Mouse (Mus musculus) CH12.LX (cell line): Measurements from ENCODE around the gene Gm21973. TPM values are rescaled to one million over a fixed set of nuclear protein-coding genes. Genes with fewer than 3 reads are reported as not detected.

ENCODE experiments used
- DNase-seq: peaks from one replicate; pipeline ENCODE4 v3.0.0-alpha.2; 2013; ENCODE audit errors: extremely low read depth
- H3K27ac ChIP-seq: 2 replicates; pipeline ENCODE4 v1.5.1; 2012; ENCODE audit warnings: low read depth, mild to moderate bottlenecking, control low read depth, moderate library complexity; ENCODE audit not compliant: insufficient read depth
- H3K27me3 ChIP-seq: replicated peaks from 2 replicates; pipeline ENCODE3; 2012; ENCODE audit warnings: inconsistent platforms
- H3K36me3 ChIP-seq, 2 experiments: replicated peaks in 1 of 2; 2 replicates each; pipeline versions ENCODE3 to v1.6.1; 2012; ENCODE audit warnings: inconsistent platforms in 1 of 2, low read length in 1 of 2, mild to moderate bottlenecking in 1 of 2, mixed read lengths in 1 of 2, moderate library complexity in 1 of 2; ENCODE audit not compliant: control insufficient read depth in 1 of 2, insufficient read depth in 1 of 2
- H3K4me1 ChIP-seq, 2 experiments: 2 replicates each; pipeline ENCODE4 v1.6.1; 2012; ENCODE audit warnings: inconsistent platforms in 1 of 2, moderate library complexity in 1 of 2; ENCODE audit not compliant: insufficient read depth in 2 of 2, control insufficient read depth in 1 of 2
- H3K4me2 ChIP-seq: 2 replicates; pipeline ENCODE4 v1.6.1; 2012; ENCODE audit warnings: low read depth, mild to moderate bottlenecking, control low read depth; ENCODE audit not compliant: poor library complexity, insufficient read depth, severe bottlenecking
- H3K4me3 ChIP-seq, 3 experiments: fragments of 150-350 bp in 1 of 3; sonication (generic) in 1 of 3; replicated peaks in 1 of 3; 2 replicates each; pipeline versions ENCODE3 to v1.5.1; 2011 to 2012; ENCODE audit warnings: low read depth in 2 of 3, low read length in 2 of 3, mild to moderate bottlenecking in 2 of 3, moderate library complexity in 2 of 3, control low read depth in 1 of 3, improper control_type of control experiment in 1 of 3, inconsistent platforms in 1 of 3, mixed read lengths in 1 of 3; ENCODE audit not compliant: poor library complexity in 1 of 3
- H3K79me2 ChIP-seq: replicated peaks from 2 replicates; pipeline ENCODE4 v1.6.1; 2012; ENCODE audit warnings: mild to moderate bottlenecking, moderate library complexity; ENCODE audit not compliant: control insufficient read depth, poor library complexity, insufficient read depth, severe bottlenecking; ENCODE audit errors: extremely low read depth
- H3K9ac ChIP-seq: 2 replicates; pipeline ENCODE4 v1.6.1; 2012; ENCODE audit warnings: low read depth, mild to moderate bottlenecking, control low read depth, moderate library complexity; ENCODE audit not compliant: insufficient read depth
- H3K9me3 ChIP-seq: replicated peaks from 2 replicates; pipeline ENCODE3; 2012; ENCODE audit warnings: low read length, inconsistent platforms, mixed read lengths
- BHLHE40 ChIP-seq: IDR thresholded peaks from 2 replicates; pipeline ENCODE4 v1.6.1; 2011; ENCODE audit warnings: mild to moderate bottlenecking, low read depth, low read length, improper control_type of control experiment
- CTCF ChIP-seq, 2 experiments: IDR thresholded peaks in 1 of 2; conservative IDR thresholded peaks in 1 of 2; 2 replicates each; pipeline ENCODE4 v1.5.1; 2011 to 2012; ENCODE audit warnings: low read depth in 2 of 2, low read length in 2 of 2, improper control_type of control experiment in 1 of 2, inconsistent platforms in 1 of 2, mild to moderate bottlenecking in 1 of 2, moderate library complexity in 1 of 2
- E2F4 ChIP-seq: IDR thresholded peaks from 2 replicates; pipeline ENCODE4 v1.6.1; 2011; ENCODE audit warnings: low read depth, low read length, improper control_type of control experiment; ENCODE audit not compliant: insufficient replicate concordance
- EP300 ChIP-seq: IDR thresholded peaks from 2 replicates; pipeline ENCODE4 v1.6.1; 2011; ENCODE audit warnings: low read length, improper control_type of control experiment
- ETS1 ChIP-seq: conservative IDR thresholded peaks from 2 replicates; pipeline ENCODE4 v1.6.1; 2012; ENCODE audit warnings: low read depth, mild to moderate bottlenecking, inconsistent platforms, low read length, improper control_type of control experiment, moderate library complexity
- JUN ChIP-seq: IDR thresholded peaks from 2 replicates; pipeline ENCODE4 v1.6.1; 2011; ENCODE audit warnings: low read depth, mild to moderate bottlenecking, low read length, improper control_type of control experiment, moderate library complexity; ENCODE audit not compliant: insufficient read depth
- JUND ChIP-seq: conservative IDR thresholded peaks from 2 replicates; pipeline ENCODE4 v1.6.1; 2011; ENCODE audit warnings: low read depth, low read length, improper control_type of control experiment
- MAX ChIP-seq: IDR thresholded peaks from 2 replicates; pipeline ENCODE4 v1.6.1; 2011; ENCODE audit warnings: low read length, improper control_type of control experiment
- MAZ ChIP-seq: IDR thresholded peaks from 2 replicates; pipeline ENCODE4 v1.6.1; 2012; ENCODE audit warnings: low read depth, mild to moderate bottlenecking, inconsistent platforms, low read length, improper control_type of control experiment, moderate library complexity
- MXI1 ChIP-seq: IDR thresholded peaks from 2 replicates; pipeline ENCODE4 v1.6.1; 2011; ENCODE audit warnings: mild to moderate bottlenecking, low read depth, low read length, improper control_type of control experiment
- MYC ChIP-seq: IDR thresholded peaks from 2 replicates; pipeline ENCODE4 v1.6.1; 2011; ENCODE audit warnings: low read depth, mild to moderate bottlenecking, improper control_type of control experiment, low read length
- NELFE ChIP-seq: IDR thresholded peaks from 2 replicates; pipeline ENCODE4 v1.6.1; 2011; ENCODE audit warnings: low read depth, low read length, improper control_type of control experiment
- PAX5 ChIP-seq: IDR thresholded peaks from 2 replicates; pipeline ENCODE4 v1.6.1; 2012; ENCODE audit warnings: low read length, inconsistent platforms, mixed read lengths
- POLR2AphosphoS2 ChIP-seq: IDR thresholded peaks from 2 replicates; pipeline ENCODE4 v1.6.1; 2011; ENCODE audit warnings: low read depth, low read length, improper control_type of control experiment
- RAD21 ChIP-seq: IDR thresholded peaks from 2 replicates; pipeline ENCODE4 v1.6.1; 2011; ENCODE audit warnings: low read depth, mild to moderate bottlenecking, low read length, improper control_type of control experiment, moderate library complexity
- SIN3A ChIP-seq: IDR thresholded peaks from 2 replicates; pipeline ENCODE4 v1.6.1; 2012; ENCODE audit warnings: low read length, improper control_type of control experiment, inconsistent platforms
- SMC3 ChIP-seq: IDR thresholded peaks from 2 replicates; pipeline ENCODE4 v1.6.1; 2011; ENCODE audit warnings: low read depth, low read length, improper control_type of control experiment
- TBP ChIP-seq: conservative IDR thresholded peaks from 2 replicates; pipeline ENCODE4 v1.6.1; 2011; ENCODE audit warnings: low read depth, low read length, improper control_type of control experiment
- USF2 ChIP-seq: conservative IDR thresholded peaks from 2 replicates; pipeline ENCODE4 v1.6.1; 2011; ENCODE audit warnings: low read depth, low read length, improper control_type of control experiment
- ZC3H11A ChIP-seq: IDR thresholded peaks from 2 replicates; pipeline ENCODE4 v1.6.1; 2012; ENCODE audit warnings: low read depth, mild to moderate bottlenecking, inconsistent platforms, low read length, improper control_type of control experiment
- ZKSCAN1 ChIP-seq: IDR thresholded peaks from 2 replicates; pipeline ENCODE4 v1.6.1; 2012; ENCODE audit warnings: low read depth, inconsistent platforms, low read length, improper control_type of control experiment, borderline replicate concordance
- dilution Hi-C: fragments of 300-500 bp; cut with MboI; formaldehyde crosslinking; loops from 2 replicates; pipeline ENCODE4 v1.14.3; 2020; ENCODE audit warnings: low sequenced_read_pairs; ENCODE audit not compliant: extremely low pct_unique_long_range_greater_than_20kb, extremely low pct_ligation_motif_present
- in situ Hi-C: fragments of 300-500 bp; cut with MboI; formaldehyde crosslinking; loops from 3 replicates; pipeline ENCODE4 v1.14.3; 2019; ENCODE audit warnings: low sequenced_read_pairs, low pct_ligation_motif_present, low pct_unique_long_range_greater_than_20kb, mixed read lengths
- polyA plus RNA-seq: library from polyadenylated mRNA; unstranded; fragments of >175 nt; gene quantifications from 2 replicates; pipeline ENCODE4 v1.2.1, GENCODE M21; 2012; ENCODE audit warnings: low read depth; ENCODE audit not compliant: insufficient read length
- total RNA-seq, 2 experiments: library from RNA; depleted of rRNA; stranded (reverse); fragments of 300-350 nt in 1 of 2; fragments of >200 nt in 1 of 2; gene quantifications; 2 replicates each; pipeline ENCODE4 v1.2.3; 2012 to 2014

Gene Gm21973
- total and polyA plus RNA-seq, 3 experiments: not detected

GRCm38 (mm10) chr15:10399795-10400194 is 74.6 kb downstream of the Gm21973 start:
- no peak for DNase-seq
- TF ChIP-seq TBP (no peak), ZC3H11A (no peak), SIN3A (no peak), PAX5 (no peak), ETS1 (no peak), EP300 (no peak), RAD21 (no peak), CTCF (conservative IDR thresholded peaks at IDR 0.05 in 1 of 2, IDR thresholded peaks at IDR 0.05 in 1 of 2; ENCODE audit: low read depth in 2 of 2, low read length in 2 of 2) (no peak), ZKSCAN1 (no peak), MYC (no peak), E2F4 (no peak), USF2 (no peak), BHLHE40 (no peak), MXI1 (no peak), MAX (no peak), JUN (no peak), NELFE (no peak), JUND (no peak), MAZ (no peak), POLR2AphosphoS2 (no peak)
- peaks cover 2% of the 10 kb centered on the region for H3K9me3 ChIP-seq
- no peaks in the 10 kb centered on the region for H3K4me1 ChIP-seq
- no peak overlapping the region for H3K4me2 ChIP-seq
- in situ Hi-C loops (no loop called here), dilution Hi-C loops (no loop called here)
- no peaks in the 10 kb centered on the region for H3K36me3 ChIP-seq
- H3K9ac ChIP-seq: no peak overlapping the region
- H3K79me2 ChIP-seq: no peaks in the 10 kb centered on the region
- H3K4me3 ChIP-seq: no peak overlapping the region
- H3K27ac ChIP-seq: no peak overlapping the region
- H3K27me3 ChIP-seq: no peaks in the 10 kb centered on the region

- H3K36me3 ChIP-seq: no peaks in the 10 kb centered on the region
- TF ChIP-seq RAD21 (peak; percentile 75), CTCF (conservative IDR thresholded peaks at IDR 0.05 in 1 of 2, IDR thresholded peaks at IDR 0.05 in 1 of 2; ENCODE audit: low read depth in 2 of 2, low read length in 2 of 2) (peak in 1 of 2 experiments; percentile 75; a peak in 2 of 4 replicates), MAX (no peak), SMC3 (peak; percentile 70), JUND (0 out of 2 replicates have a peak, but pooled peaks have one; percentile 23)
- H3K4me3 ChIP-seq: no peak overlapping the region
- no peak overlapping the region for H3K4me2 ChIP-seq
- dilution Hi-C loops (no loop called here), in situ Hi-C loops (no loop called here)
- no peak overlapping the region for H3K9ac ChIP-seq
- H3K27me3 ChIP-seq: no peaks in the 10 kb centered on the region
- no peaks in the 10 kb centered on the region for H3K4me1 ChIP-seq
- DNase-seq: peak; percentile 65
- peaks cover 2% of the 10 kb centered on the region for H3K9me3 ChIP-seq
- no peaks in the 10 kb centered on the region for H3K79me2 ChIP-seq
- H3K27ac ChIP-seq: no peak overlapping the region
Observed at GRCm38 (mm10) chr15:10400415-10400814, 75.2 kb downstream of the Gm21973 start.
